Mouse (Mus musculus) v-Abl transformed pro-B cells (cell line): ENCODE data around the gene Ptdss2.

Experiments
- in situ Hi-C, 2 experiments: fragments of 400-800 bp; cut with MboI; formaldehyde crosslinking; loops; one replicate each; pipeline ENCODE4 v1.15.1; 2025; ENCODE audit not compliant: unreplicated experiment in 2 of 2

Gene Ptdss2

GRCm38 (mm10) chr7:141198121-141198520, 75.9 kb downstream of the Ptdss2 start:
- in situ Hi-C loops, result loop anchor here in 1 of 2 experiments (25.0 kb wide), 1 partner anchor 236 kb away; the partner anchor contains the start of genes Gm45717, Ifitm1, Ifitm2 and Ifitm5

- in situ Hi-C loops, result no loop called here
Measured at GRCm38 (mm10) chr7:141204546-141204945, 82.4 kb downstream of the Ptdss2 start.

- in situ Hi-C loops, result no loop called here
Measured at GRCm38 (mm10) chr7:141205504-141205903, 83.3 kb downstream of the Ptdss2 start.

GRCm38 (mm10) chr7:141206182-141206937, 84.2 kb downstream of the Ptdss2 start:
- in situ Hi-C loops, result no loop called here
